Mouse (Mus musculus) kidney, postnatal 0 days (tissue): ENCODE data around the gene Got2. TPM values are rescaled to one million over a fixed set of nuclear protein-coding genes. Genes with fewer than 3 reads are reported as not detected.

Source experiments
- ATAC-seq: fragments of 200-750 bp; cut with Nextera tagmentation; replicated peaks from 2 replicates; pipeline ENCODE4 v1.8.0; 2017; ENCODE audit warnings: low read depth, moderate number of reproducible peaks, moderate TSS enrichment, moderate library complexity; ENCODE audit not compliant: low FRiP score
- DNase-seq: peaks from one replicate; pipeline ENCODE4 v3.0.0-alpha.2; 2016; ENCODE audit warnings: low spot score
- H3K27ac ChIP-seq: fragments of 300-500 bp; sonication (generic); 2 replicates; pipeline ENCODE4 v1.5.1; 2014; ENCODE audit warnings: mild to moderate bottlenecking
- H3K27me3 ChIP-seq: fragments of 300-500 bp; sonication (generic); 2 replicates; pipeline ENCODE4 v1.6.1; 2014; ENCODE audit warnings: low read length, mixed read lengths; ENCODE audit not compliant: insufficient read depth
- H3K36me3 ChIP-seq: fragments of 300-500 bp; sonication (generic); 2 replicates; pipeline ENCODE4 v1.6.1; 2014; ENCODE audit warnings: low read length, mixed read lengths; ENCODE audit not compliant: insufficient read depth
- H3K4me1 ChIP-seq: fragments of 300-500 bp; sonication (generic); replicated peaks from 2 replicates; pipeline ENCODE4 v1.6.1; 2014; ENCODE audit warnings: antibody characterized with exemption, low read length, mixed read lengths; ENCODE audit not compliant: insufficient read depth
- H3K4me2 ChIP-seq: fragments of 300-500 bp; sonication (generic); 2 replicates; pipeline ENCODE4 v1.6.1; 2014; ENCODE audit warnings: mild to moderate bottlenecking, low read length, moderate library complexity, mixed read lengths
- H3K4me3 ChIP-seq: fragments of 300-500 bp; sonication (generic); replicated peaks from 2 replicates; pipeline ENCODE4 v1.5.1; 2014; ENCODE audit warnings: low read depth, low read length
- H3K9ac ChIP-seq: fragments of 300-500 bp; sonication (generic); 2 replicates; pipeline ENCODE4 v1.6.1; 2014; ENCODE audit warnings: low read depth, low read length
- H3K9me3 ChIP-seq: fragments of 300-500 bp; sonication (generic); replicated peaks from 2 replicates; pipeline ENCODE4 v1.6.1; 2016; ENCODE audit warnings: low read length, inconsistent platforms, mixed read lengths
- CTCF ChIP-seq: IDR thresholded peaks from 2 replicates; pipeline ENCODE4 v1.5.1; 2016; ENCODE audit warnings: antibody characterized with exemption, low read depth, mild to moderate bottlenecking, moderate library complexity
- WGBS: fragments of 180-500 bp; shearing (Covaris S2); extraction: QIAGEN DNeasy Blood & Tissue Kit; methylation state at CpG from one replicate; pipeline ENCODE4 v1.1.7; 2014; 5-methylcytosine and 5-hydroxymethylcytosine counted together
- polyA plus RNA-seq: library from polyadenylated mRNA; unstranded; fragments of >200 nt; fragmentation: Nextera tagmentation; extraction: Ambion mirVana; gene quantifications from 2 replicates; pipeline ENCODE4 v1.2.1, GENCODE M21; 2015

Got2 gene
- polyA plus RNA-seq: 266 and 295 TPM in 2 replicates

DNA sequence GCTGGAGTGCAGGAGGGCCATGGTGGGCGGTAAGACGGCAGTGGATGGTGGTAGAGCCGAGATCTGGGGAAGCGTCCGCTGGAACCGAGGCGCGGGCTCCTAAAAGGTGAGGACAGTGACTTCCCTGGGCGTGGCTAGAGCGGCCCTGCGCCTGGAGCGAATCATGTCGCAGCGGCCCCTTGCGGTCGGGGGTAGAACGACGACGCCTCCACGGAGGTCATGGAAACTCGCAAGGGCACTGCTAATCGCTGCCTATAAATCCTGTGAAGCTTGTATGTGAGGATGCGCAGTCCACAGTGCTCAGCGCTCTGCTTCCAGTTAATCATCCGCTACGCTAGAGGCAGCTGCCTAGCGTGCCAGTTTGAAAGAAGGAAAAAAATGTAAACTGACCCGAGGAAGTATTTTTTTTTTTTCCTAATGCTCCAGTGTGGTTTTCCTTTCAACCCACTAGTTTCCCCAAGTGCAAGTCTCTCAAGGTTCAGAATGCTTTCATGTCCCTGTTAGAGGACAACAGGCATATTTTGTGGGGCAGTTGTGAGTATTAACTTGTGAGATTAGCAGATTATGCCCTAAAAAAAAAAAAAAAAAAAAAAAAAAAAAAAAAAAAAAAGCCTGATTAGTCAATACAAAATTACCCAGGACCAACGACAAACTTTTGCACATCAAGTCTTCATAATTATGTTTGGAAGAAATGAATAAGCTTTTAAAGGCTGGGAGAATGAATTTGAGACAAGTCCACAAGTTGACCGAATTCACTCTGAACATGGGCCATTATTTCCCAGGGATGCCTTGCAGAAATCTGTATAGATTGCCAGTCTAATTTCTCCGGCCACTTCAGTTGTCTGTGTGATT lies at the start of gene Got2:
TSS of gene Got2 (minus strand) at position 263 of the 852 bp plus-strand sequence.
- Histone ChIP-seq H3K9me3 (no peaks in the 10 kb centered on the region), H3K9ac (peak within 1 kb of the TSS; percentile 80), H3K4me2 (peak within 1 kb of the TSS; percentile 85), H3K27ac (peak within 1 kb of the TSS; percentile 87), H3K27me3 (no peaks in the 10 kb centered on the region), H3K36me3 (no peaks in the 10 kb centered on the region), H3K4me1 (peaks cover 14% of the 10 kb centered on the region; the same call in 1 of the 2 replicates), H3K4me3 (peak within 1 kb of the TSS; percentile 91)
- 7% methylated on average over 31 of the region's 31 CpGs for WGBS
- TF ChIP-seq CTCF: peak; percentile 88
- peak; percentile 87 for ATAC-seq
- peak; percentile 95 for DNase-seq

DNA sequence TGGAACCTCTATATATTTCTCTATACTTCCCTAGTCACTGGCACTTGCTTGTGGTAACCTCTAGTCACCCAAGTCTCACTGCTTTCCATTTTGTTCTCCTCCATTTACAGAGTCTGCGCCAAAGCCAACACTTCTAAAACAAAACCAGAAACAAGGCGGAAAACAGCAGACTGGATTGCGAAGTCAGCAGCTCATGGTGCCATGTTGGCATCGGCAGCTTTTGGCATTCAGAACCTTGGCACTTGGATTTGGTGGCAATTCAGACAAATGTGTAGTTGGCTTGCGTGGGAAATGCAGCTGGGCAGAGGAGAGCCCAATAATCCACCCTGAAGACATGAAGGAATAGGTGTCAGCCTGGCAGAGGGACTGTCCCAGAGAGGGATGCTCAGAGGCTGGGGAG lies 44.5 kb upstream of the Got2 start:
- ATAC-seq (no peak), DNase-seq (no peak)
- TF ChIP-seq CTCF: no peak
- H3K4me3 ChIP-seq: no peak overlapping the region
- H3K4me1 ChIP-seq: no peaks in the 10 kb centered on the region
- WGBS: 90% methylated on average over 5 of the region's 5 CpGs
- no peak overlapping the region for H3K27ac ChIP-seq
- H3K9me3 ChIP-seq: no peaks in the 10 kb centered on the region
- H3K27me3 ChIP-seq: no peaks in the 10 kb centered on the region
- H3K36me3 ChIP-seq: no peaks in the 10 kb centered on the region
- no peak overlapping the region for H3K4me2 ChIP-seq
- no peak overlapping the region for H3K9ac ChIP-seq

- no peak overlapping the region for H3K4me2 ChIP-seq
- no peak for DNase-seq
- 49% methylated on average over 4 of the region's 4 CpGs for WGBS
Measured at GRCm38 (mm10) chr8:95929821-95930220, 41.5 kb upstream of the Got2 start.

DNA sequence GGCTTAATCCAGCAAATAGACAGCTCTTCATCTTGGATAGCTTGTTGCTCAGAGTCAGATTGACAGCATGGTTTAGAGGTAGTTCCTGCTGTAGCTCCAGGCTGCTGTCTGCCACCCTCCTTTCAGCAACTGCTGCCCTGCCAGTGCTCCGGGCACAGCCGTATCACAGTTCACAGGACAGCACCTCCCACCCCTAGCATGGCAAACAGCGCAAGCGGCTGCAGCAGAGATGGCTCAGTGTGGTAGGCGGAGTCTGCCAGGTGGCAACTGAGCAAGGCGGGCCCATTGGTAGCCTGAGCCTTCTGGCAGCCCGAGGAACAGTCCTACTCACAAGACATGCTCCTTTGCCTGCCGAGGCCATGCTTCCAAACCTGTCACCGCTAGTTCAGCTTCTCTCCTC lies 27.8 kb upstream of the Got2 start:
- no peaks in the 10 kb centered on the region for H3K9me3 ChIP-seq
- no peak for TF ChIP-seq CTCF
- no peak overlapping the region for H3K9ac ChIP-seq
- H3K27ac ChIP-seq: no peak overlapping the region
- DNase-seq (peak; percentile 66), ATAC-seq (peak; percentile 91; the same call in 1 of the 2 replicates)
- H3K4me2 ChIP-seq: peak overlapping the region; percentile 48
- no peaks in the 10 kb centered on the region for H3K27me3 ChIP-seq
- H3K36me3 ChIP-seq: no peaks in the 10 kb centered on the region
- peak overlapping the region; percentile 11; the same call in 1 of the 2 replicates for H3K4me3 ChIP-seq
- H3K4me1 ChIP-seq: no peaks in the 10 kb centered on the region
- WGBS: 9% methylated on average over 9 of the region's 9 CpGs

More at GRCm38 (mm10) chr8:95929821-95930220, 41.5 kb upstream of the Got2 start:
- no peak for TF ChIP-seq CTCF
- ATAC-seq: no peak
- Histone ChIP-seq H3K4me3 (no peak overlapping the region), H3K9ac (no peak overlapping the region), H3K4me1 (no peaks in the 10 kb centered on the region), H3K9me3 (no peaks in the 10 kb centered on the region), H3K36me3 (no peaks in the 10 kb centered on the region), H3K27ac (no peak overlapping the region), H3K27me3 (no peaks in the 10 kb centered on the region)

DNA sequence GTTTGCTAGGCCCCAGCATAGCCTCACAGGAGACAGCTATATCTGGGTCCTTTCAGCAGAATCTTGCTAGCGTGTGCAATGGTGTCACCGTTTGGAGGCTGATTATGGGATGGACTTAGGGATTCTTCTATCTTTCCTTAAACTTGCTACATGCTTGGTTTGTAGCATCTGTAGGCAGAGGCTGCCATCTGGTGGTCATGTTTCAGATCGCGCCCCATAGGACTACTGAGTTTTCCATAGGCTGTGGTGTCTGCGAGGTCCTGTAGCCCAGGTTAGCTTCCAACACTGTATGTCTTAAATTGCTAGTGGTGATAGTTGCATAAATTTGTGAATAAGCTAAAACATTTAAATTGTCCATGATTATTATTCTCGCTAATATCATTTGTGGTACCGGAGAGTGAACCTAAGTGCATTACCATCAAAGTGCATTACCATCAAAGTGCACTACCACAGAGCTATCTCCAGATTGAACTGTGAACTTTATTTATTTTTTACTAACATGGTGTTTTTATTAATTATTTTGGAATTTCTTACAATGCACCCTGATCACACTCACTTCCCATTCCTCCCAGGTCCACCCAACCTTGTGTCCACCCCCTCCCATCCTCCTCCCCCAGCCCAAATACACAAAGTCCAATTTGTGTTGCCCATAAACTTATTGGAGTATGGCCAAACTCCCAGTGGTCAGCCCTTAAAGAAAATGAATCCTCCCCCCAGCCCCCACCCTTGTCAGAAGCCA lies 26.7 kb upstream of the Got2 start:
- Histone ChIP-seq H3K27me3 (no peaks in the 10 kb centered on the region), H3K4me1 (no peaks in the 10 kb centered on the region), H3K27ac (no peak overlapping the region), H3K4me3 (no peak overlapping the region), H3K9me3 (no peaks in the 10 kb centered on the region), H3K9ac (no peak overlapping the region), H3K4me2 (no peak overlapping the region), H3K36me3 (no peaks in the 10 kb centered on the region)
- DNase-seq (peak; percentile 83), ATAC-seq (peak; percentile 73)
- WGBS: 6% methylated on average over 7 of the region's 7 CpGs
- peak; percentile 91 for TF ChIP-seq CTCF

GRCm38 (mm10) chr8:95911240-95911639 lies 22.9 kb upstream of the Got2 start:
- no peak overlapping the region for H3K4me3 ChIP-seq
- no peak overlapping the region for H3K4me2 ChIP-seq
- H3K27ac ChIP-seq: no peak overlapping the region
- H3K9me3 ChIP-seq: no peaks in the 10 kb centered on the region
- WGBS: 74% methylated on average over 5 of the region's 5 CpGs
- DNase-seq (no peak), ATAC-seq (no peak)
- no peak for TF ChIP-seq CTCF
- no peaks in the 10 kb centered on the region for H3K27me3 ChIP-seq
- no peak overlapping the region for H3K9ac ChIP-seq
- H3K36me3 ChIP-seq: no peaks in the 10 kb centered on the region
- no peaks in the 10 kb centered on the region for H3K4me1 ChIP-seq
